Mouse (Mus musculus): ENCODE data around the gene Nt5c. TPM values are rescaled to one million over a fixed set of nuclear protein-coding genes. Genes with fewer than 3 reads are reported as not detected.
"Not testable (repeated sequence)": the region's sequence is repeated elsewhere in the genome, so short reads cannot be mapped to it uniquely, and the experiment has no call there.

The Nt5c gene
- total and polyA plus RNA-seq, 2 experiments from 2014 or later, result 85.3 to 133 TPM

DNA sequence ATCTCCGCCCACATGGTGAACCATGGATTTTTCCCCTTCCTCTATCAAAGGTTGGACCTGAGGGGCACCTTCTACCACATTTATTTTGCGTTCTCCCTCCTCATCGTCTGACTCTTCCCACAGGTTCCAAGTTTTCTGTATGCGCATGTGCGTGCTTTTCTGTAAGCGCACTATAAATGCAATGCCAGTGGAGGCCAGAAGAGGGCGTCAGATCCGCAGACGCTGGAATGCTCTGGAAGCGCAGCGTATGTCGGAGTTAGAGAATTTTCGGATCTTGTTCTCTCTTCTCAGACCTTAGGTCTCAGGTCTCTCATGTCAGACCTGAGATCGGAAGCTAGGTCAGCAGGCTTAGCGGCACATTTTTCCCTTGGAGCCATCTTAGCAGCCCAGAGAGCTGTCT, 36.0 kb downstream of the Nt5c start:
- Histone ChIP-seq H3K4me2 (ENCODE audit: low read depth, low read length, poor library complexity, severe bottlenecking) (no peak overlapping the region), H3K27me3 (ENCODE audit: insufficient read depth, low read length) (no peaks in the 10 kb centered on the region), H3K4me3 (ENCODE audit: low read depth, low read length) (no peak overlapping the region), H3K36me3 (ENCODE audit: insufficient read depth, low read length) (no peaks in the 10 kb centered on the region), H3K4me1 (ENCODE audit: insufficient read depth, low read length) (no peaks in the 10 kb centered on the region), H3K9ac (replicated peaks; ENCODE audit: low read length, poor library complexity, severe bottlenecking) (no peak overlapping the region), H3K9me3 (ENCODE audit: low read length) (no peaks in the 10 kb centered on the region), H3K27ac (ENCODE audit: low read depth, low read length) (no peak overlapping the region)
- ATAC-seq (ENCODE audit: low FRiP score) (no peak), DNase-seq (ENCODE audit: low spot score) (no peak)
- 84% methylated on average over 15 of the region's 15 CpGs for WGBS
- TF ChIP-seq CTCF (IDR thresholded peaks at IDR 0.05), result 0 out of 2 replicates have a peak, but pooled peaks have one; percentile 8

DNA sequence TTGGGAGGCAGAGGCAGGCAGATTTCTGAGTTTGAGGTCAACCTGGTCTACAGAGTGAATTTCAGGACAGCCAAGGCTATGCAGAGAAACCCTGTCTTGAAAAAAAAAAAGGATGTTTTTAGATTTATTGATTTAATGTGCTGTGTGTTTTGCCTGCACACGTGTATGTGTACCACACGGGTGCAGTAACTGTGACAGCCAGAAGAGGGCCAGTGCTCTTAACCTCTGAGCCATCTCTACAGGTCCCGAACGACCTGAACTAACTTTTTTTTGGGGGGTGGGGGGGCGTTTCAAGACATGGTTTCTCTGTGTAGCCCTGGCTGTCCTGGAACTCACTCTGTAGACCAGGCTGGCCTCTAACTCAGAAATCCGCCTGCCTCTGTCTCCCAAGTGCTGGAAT, 36.8 kb downstream of the Nt5c start:
- not testable (repeated sequence) for H3K4me2 ChIP-seq (ENCODE audit: low read depth, low read length, poor library complexity, severe bottlenecking); H3K27ac ChIP-seq (ENCODE audit: low read depth, low read length); DNase-seq (ENCODE audit: low spot score); H3K36me3 ChIP-seq (ENCODE audit: insufficient read depth, low read length); H3K9me3 ChIP-seq (ENCODE audit: low read length); H3K9ac ChIP-seq (replicated peaks; ENCODE audit: low read length, poor library complexity, severe bottlenecking); H3K27me3 ChIP-seq (ENCODE audit: insufficient read depth, low read length); H3K4me3 ChIP-seq (ENCODE audit: low read depth, low read length); ATAC-seq (ENCODE audit: low FRiP score); H3K4me1 ChIP-seq (ENCODE audit: insufficient read depth, low read length)
- WGBS, result 77% methylated on average over 6 of the region's 6 CpGs

- H3K36me3 ChIP-seq (ENCODE audit: insufficient read depth, low read length), result no peaks in the 10 kb centered on the region
- WGBS, result 64% methylated on average over 4 of the region's 4 CpGs
- H3K4me1 ChIP-seq (ENCODE audit: insufficient read depth, low read length), result no peaks in the 10 kb centered on the region
- no peaks in the 10 kb centered on the region for H3K9me3 ChIP-seq (ENCODE audit: low read length)
- H3K4me3 ChIP-seq (ENCODE audit: low read depth, low read length), result no peak overlapping the region
- H3K27me3 ChIP-seq (ENCODE audit: insufficient read depth, low read length), result no peaks in the 10 kb centered on the region
- H3K27ac ChIP-seq (ENCODE audit: low read depth, low read length), result no peak overlapping the region
- H3K4me2 ChIP-seq (ENCODE audit: low read depth, low read length, poor library complexity, severe bottlenecking), result no peak overlapping the region
- H3K9ac ChIP-seq (replicated peaks; ENCODE audit: low read length, poor library complexity, severe bottlenecking), result no peak overlapping the region
- TF ChIP-seq CTCF (IDR thresholded peaks at IDR 0.05), result no peak
- ATAC-seq (ENCODE audit: low FRiP score), result no peak
- no peak for DNase-seq (ENCODE audit: low spot score)
These were observed 38.4 kb downstream of the Nt5c start for GRCm38 (mm10) chr11:115453306-115453705.

GRCm38 (mm10) chr11:115452281-115452860, 39.3 kb downstream of the Nt5c start:
- Histone ChIP-seq H3K9me3 (ENCODE audit: low read length) (no peaks in the 10 kb centered on the region), H3K4me1 (ENCODE audit: insufficient read depth, low read length) (no peaks in the 10 kb centered on the region), H3K27me3 (ENCODE audit: insufficient read depth, low read length) (no peaks in the 10 kb centered on the region), H3K27ac (ENCODE audit: low read depth, low read length) (no peak overlapping the region), H3K36me3 (ENCODE audit: insufficient read depth, low read length) (no peaks in the 10 kb centered on the region), H3K4me3 (ENCODE audit: low read depth, low read length) (no peak overlapping the region), H3K9ac (replicated peaks; ENCODE audit: low read length, poor library complexity, severe bottlenecking) (no peak overlapping the region), H3K4me2 (ENCODE audit: low read depth, low read length, poor library complexity, severe bottlenecking) (no peak overlapping the region)
- TF ChIP-seq CTCF (IDR thresholded peaks at IDR 0.05), result no peak
- WGBS, result 65% methylated on average over 7 of the region's 7 CpGs
- DNase-seq (ENCODE audit: low spot score) (no peak), ATAC-seq (ENCODE audit: low FRiP score) (no peak)

- DNase-seq (ENCODE audit: low spot score) (no peak), ATAC-seq (ENCODE audit: low FRiP score) (no peak)
- no peak overlapping the region for H3K4me2 ChIP-seq (ENCODE audit: low read depth, low read length, poor library complexity, severe bottlenecking)
- TF ChIP-seq CTCF (IDR thresholded peaks at IDR 0.05), result no peak
- H3K4me1 ChIP-seq (ENCODE audit: insufficient read depth, low read length), result no peaks in the 10 kb centered on the region
- no peak overlapping the region for H3K9ac ChIP-seq (replicated peaks; ENCODE audit: low read length, poor library complexity, severe bottlenecking)
- H3K4me3 ChIP-seq (ENCODE audit: low read depth, low read length), result no peak overlapping the region
- no peaks in the 10 kb centered on the region for H3K9me3 ChIP-seq (ENCODE audit: low read length)
- H3K27ac ChIP-seq (ENCODE audit: low read depth, low read length), result no peak overlapping the region
- H3K36me3 ChIP-seq (ENCODE audit: insufficient read depth, low read length), result no peaks in the 10 kb centered on the region
- no peaks in the 10 kb centered on the region for H3K27me3 ChIP-seq (ENCODE audit: insufficient read depth, low read length)
- WGBS, result 84% methylated on average over 8 of the region's 8 CpGs
These were observed 39.9 kb downstream of the Nt5c start for GRCm38 (mm10) chr11:115451781-115452241.

DNA sequence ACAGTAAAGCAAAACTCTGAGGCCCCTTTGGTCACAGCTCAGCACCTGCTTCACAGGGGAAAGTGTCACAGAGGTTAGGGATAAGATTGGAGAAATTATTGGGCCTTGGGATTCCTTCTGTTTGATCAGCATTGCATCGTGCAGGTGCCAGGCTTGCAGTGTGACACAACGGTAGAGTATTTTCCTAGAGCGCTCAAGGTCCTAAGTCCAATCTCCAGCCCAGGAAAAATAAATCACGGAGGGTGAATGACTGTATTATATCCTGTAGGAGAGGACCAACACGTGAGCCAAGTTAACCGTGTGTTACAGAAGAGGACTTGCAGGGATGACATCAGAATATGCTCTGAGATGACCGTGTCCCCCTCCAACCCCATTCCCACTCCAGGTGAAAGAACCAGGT, 41.5 kb downstream of the Nt5c start:
- 90% methylated on average over 7 of the region's 7 CpGs for WGBS
- Histone ChIP-seq H3K27me3 (ENCODE audit: insufficient read depth, low read length) (no peaks in the 10 kb centered on the region), H3K9ac (replicated peaks; ENCODE audit: low read length, poor library complexity, severe bottlenecking) (no peak overlapping the region), H3K4me2 (ENCODE audit: low read depth, low read length, poor library complexity, severe bottlenecking) (no peak overlapping the region), H3K9me3 (ENCODE audit: low read length) (no peaks in the 10 kb centered on the region), H3K36me3 (ENCODE audit: insufficient read depth, low read length) (no peaks in the 10 kb centered on the region), H3K27ac (ENCODE audit: low read depth, low read length) (no peak overlapping the region), H3K4me3 (ENCODE audit: low read depth, low read length) (no peak overlapping the region), H3K4me1 (ENCODE audit: insufficient read depth, low read length) (no peaks in the 10 kb centered on the region)
- ATAC-seq (ENCODE audit: low FRiP score) (no peak), DNase-seq (ENCODE audit: low spot score) (no peak)
- no peak for TF ChIP-seq CTCF (IDR thresholded peaks at IDR 0.05)

All from midbrain, postnatal 0 days (tissue).